Mouse (Mus musculus) liver, postnatal 0 days (tissue): Measurements from ENCODE around the gene 1700080E11Rik.

Experiments used
- CTCF ChIP-seq: sonication (generic); IDR thresholded peaks from 2 replicates; pipeline ENCODE4 v1.5.1; 2016; ENCODE audit warnings: antibody characterized with exemption, low read depth
- EP300 ChIP-seq: IDR thresholded peaks from 2 replicates; pipeline ENCODE4 v1.6.1; 2016; ENCODE audit warnings: antibody characterized with exemption, low read depth, mild to moderate bottlenecking

DNA sequence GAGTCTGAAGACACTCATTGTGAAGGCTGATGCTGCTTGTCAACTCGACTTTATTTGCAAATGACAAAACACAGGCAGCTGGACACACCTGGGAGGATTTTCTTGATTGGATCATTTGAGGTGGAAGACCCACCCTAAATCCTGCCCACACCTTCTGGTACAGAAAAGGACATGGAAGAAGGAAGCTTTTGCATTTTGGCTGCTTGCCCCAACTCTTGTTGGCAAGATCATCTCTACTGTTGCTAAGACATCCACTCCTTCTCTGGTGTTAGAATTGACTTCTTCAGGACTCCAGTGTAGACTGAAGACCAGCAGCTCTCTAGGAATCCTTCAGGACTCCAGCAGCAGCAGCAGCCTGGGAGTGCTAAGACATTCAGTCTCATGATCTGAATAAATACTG, 43.0 kb downstream of the 1700080E11Rik start:
- no peak for TF ChIP-seq CTCF
- no peak for TF ChIP-seq EP300
